Comparison of ENCODE assay signal across 9 mouse cellular contexts in genomic region chr4:130168280-130169183, GRCm38 (mm10). TPM values are rescaled to one million over a fixed set of nuclear protein-coding genes. Genes with fewer than 3 reads are reported as not detected.
DNase-seq lines count a peak whose midpoint lies in the region; ATAC-seq and TF ChIP-seq lines count a peak whose summit lies in the region.
"Had no signal": no experiment of that assay in that cellular context is flagged by ENCODE, and none has a peak within 500 bp of the region (broad histone marks: within the 10 kb centered on the region; RNA-seq: fewer than 3 reads in every experiment).

No protein-coding gene starts in this region.

- peak overlapping the region; percentile 2; the same call in 1 of the 2 replicates for H3K27ac ChIP-seq in testis, adult 2 months (ENCODE audit: control insufficient read depth, insufficient read depth, low read depth, low read length)

- H3K27me3 ChIP-seq in testis, adult 2 months (ENCODE audit: control insufficient read depth, insufficient read depth, low read length) = no peaks in the 10 kb centered on the region

- H3K4me1 ChIP-seq in testis, adult 2 months (ENCODE audit: control insufficient read depth, insufficient read depth, low read length) = peaks cover 26% of the 10 kb centered on the region

- H3K36me3 ChIP-seq in testis, adult 2 months (ENCODE audit: control insufficient read depth, insufficient read depth, low read length) = no peaks in the 10 kb centered on the region

- ATAC-seq in erythroblast, adult 5-6 weeks (replicated peaks; ENCODE audit: low FRiP score, poor library complexity, severe bottlenecking) = no peak

- intact Hi-C loops in heart, postnatal 14 days (cut with DNase I) = no loop called here

- peak; percentile 3; the same call in 1 of the 2 replicates for TF ChIP-seq CTCF in testis, adult 2 months (IDR thresholded peaks at IDR 0.05; ENCODE audit: control insufficient read depth, insufficient read depth, insufficient replicate concordance, low read depth, low read length)

- no peak for TF ChIP-seq POLR2A in testis, adult 2 months (IDR thresholded peaks at IDR 0.05; ENCODE audit: control insufficient read depth, low read depth, low read length)

- H3K4me3 ChIP-seq in testis, adult 2 months (ENCODE audit: control insufficient read depth, low read depth, low read length) = no peak overlapping the region

- DNase-seq in right cerebral cortex, adult 18-20 months = peak; percentile 16
- DNase-seq in right cerebral cortex, postnatal 25 days = no peak
- peak; percentile 49 for DNase-seq in embryo, embryonic 11 days
- DNase-seq in heart, postnatal 14 days = peak; percentile 91
- peak; percentile 94 for DNase-seq in kidney, postnatal 14 days
- peak; percentile 96 for DNase-seq in lung, postnatal 36 days

RNA-seq across cellular contexts. Expression of gene Tinagl1, which starts 6.4 kb away (rescaled TPM):
- total RNA-seq in heart, postnatal 14 days (2021) = 10 to 100 TPM; 67.5 to 74.6 TPM
- polyA plus RNA-seq in testis, adult 2 months (2012; rRNA removed) = 2.9 and 7.8 TPM in 2 replicates
- 67.6 and 69.8 TPM in 2 replicates for total RNA-seq in erythroblast, adult 5-6 weeks (2015; ENCODE audit: low replicate concordance)
- total RNA-seq in erythroblast, adult 5-6 weeks (2017; ENCODE audit: low replicate concordance) = 95.4 and 126 TPM in 2 replicates

RNA-seq across cellular contexts. Expression of gene Hcrtr1, which starts 29.4 kb away (rescaled TPM):
- under 1 TPM in 1 of 2 experiments, not detected in 1; 0.12 TPM for total RNA-seq in heart, postnatal 14 days (2021)
- polyA plus RNA-seq in testis, adult 2 months (2012; rRNA removed) = 0.07 and 0.28 TPM in 2 replicates
- not detected in 2 replicates for total RNA-seq in erythroblast, adult 5-6 weeks (2015; ENCODE audit: low replicate concordance)
- not detected in 2 replicates for total RNA-seq in erythroblast, adult 5-6 weeks (2017; ENCODE audit: low replicate concordance)

RNA-seq across cellular contexts. Expression of gene Gm853, which starts 53.7 kb away (rescaled TPM):
- total RNA-seq in heart, postnatal 14 days (2021) = not detected
- polyA plus RNA-seq in testis, adult 2 months (2012; rRNA removed) = 0.05 TPM in 1 of 2 replicates, not detected in the other
- total RNA-seq in erythroblast, adult 5-6 weeks (2015; ENCODE audit: low replicate concordance) = not detected in 2 replicates
- not detected in 2 replicates for total RNA-seq in erythroblast, adult 5-6 weeks (2017; ENCODE audit: low replicate concordance)
- polyA plus RNA-seq: large intestine, adult 2 months had no signal
